Mouse (Mus musculus) limb, embryonic 11.5 days (tissue): ENCODE results near the gene Efnb2. TPM values are rescaled to one million over a fixed set of nuclear protein-coding genes. Genes with fewer than 3 reads are reported as not detected.

Experiments
- ATAC-seq: fragments of 200-750 bp; cut with Nextera tagmentation; 2 replicates; pipeline ENCODE4 v1.8.0; 2017; ENCODE audit warnings: low read depth; ENCODE audit not compliant: insufficient number of reproducible peaks, low FRiP score, low TSS enrichment
- DNase-seq: peaks from one replicate; pipeline ENCODE4 v3.0.0-alpha.2; 2015; ENCODE audit warnings: low spot score
- H3K27ac ChIP-seq: fragments of 300-500 bp; sonication (generic); replicated peaks from 2 replicates; pipeline ENCODE4 v1.5.1; 2014; ENCODE audit warnings: low read depth, mild to moderate bottlenecking, low read length
- H3K27me3 ChIP-seq: fragments of 300-500 bp; sonication (generic); 2 replicates; pipeline ENCODE4 v1.6.1; 2014; ENCODE audit warnings: mild to moderate bottlenecking, low read length, mixed read lengths; ENCODE audit not compliant: control insufficient read depth, insufficient read depth
- H3K36me3 ChIP-seq: fragments of 300-500 bp; sonication (generic); 2 replicates; pipeline ENCODE4 v1.6.1; 2014; ENCODE audit warnings: mild to moderate bottlenecking, low read length, moderate library complexity, mixed read lengths; ENCODE audit not compliant: control insufficient read depth, insufficient read depth
- H3K4me1 ChIP-seq: fragments of 300-500 bp; sonication (generic); 2 replicates; pipeline ENCODE4 v1.6.1; 2014; ENCODE audit warnings: low read length, mixed read lengths; ENCODE audit not compliant: control insufficient read depth, insufficient read depth
- H3K4me2 ChIP-seq: fragments of 300-500 bp; sonication (generic); 2 replicates; pipeline ENCODE4 v1.6.1; 2014; ENCODE audit warnings: low read depth, mild to moderate bottlenecking, moderate library complexity; ENCODE audit not compliant: severe bottlenecking
- H3K4me3 ChIP-seq: fragments of 300-500 bp; sonication (generic); 2 replicates; pipeline ENCODE4 v1.5.1; 2014; ENCODE audit warnings: low read depth, low read length
- H3K9ac ChIP-seq: fragments of 300-500 bp; sonication (generic); 2 replicates; pipeline ENCODE4 v1.6.1; 2014; ENCODE audit warnings: mild to moderate bottlenecking, low read length
- H3K9me3 ChIP-seq: fragments of 300-500 bp; sonication (generic); 2 replicates; pipeline ENCODE4 v1.6.1; 2016; ENCODE audit warnings: low read length; ENCODE audit not compliant: control insufficient read depth
- WGBS: fragments of 180-500 bp; shearing (Covaris S2); extraction: QIAGEN DNeasy Blood & Tissue Kit; methylation state at CpG from one replicate; pipeline ENCODE4 v1.1.7; 2014; 5-methylcytosine and 5-hydroxymethylcytosine counted together
- polyA plus RNA-seq: library from polyadenylated mRNA; unstranded; fragments of >200 nt; fragmentation: Nextera tagmentation; extraction: Ambion mirVana; gene quantifications from 2 replicates; pipeline ENCODE4 v1.2.1, GENCODE M21; 2014

Gene Efnb2
- polyA plus RNA-seq, 1 experiment from 2014 or later = 26.3 TPM

DNA sequence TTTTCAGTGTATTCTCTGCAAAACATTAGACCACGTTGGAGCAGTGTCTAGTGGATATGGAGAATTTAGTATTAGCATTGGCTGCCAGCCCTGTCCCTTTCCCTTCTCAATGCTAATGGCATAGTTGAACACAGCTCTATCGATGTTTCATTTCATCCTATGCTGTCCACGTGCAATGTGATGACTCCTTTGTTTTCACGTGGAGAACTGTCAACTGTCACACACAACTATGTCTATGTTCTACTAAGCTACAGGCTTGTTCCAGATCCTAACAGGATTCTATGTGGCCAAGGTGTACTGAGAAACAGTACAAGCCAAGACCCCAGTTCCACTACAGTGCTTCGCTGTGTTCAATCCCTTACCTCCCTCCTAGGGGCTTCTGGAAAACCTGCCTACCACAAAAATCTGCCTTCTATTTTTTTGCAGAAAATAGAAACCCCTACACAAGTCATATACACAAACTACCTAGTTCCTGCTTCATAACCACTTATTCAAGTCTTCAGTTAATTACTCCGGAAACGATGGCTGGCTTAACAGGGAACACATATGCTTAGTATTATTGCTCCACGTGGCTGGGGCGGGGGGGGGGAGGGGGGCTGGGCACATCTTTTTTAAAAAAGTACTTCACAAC lies 27.9 kb upstream of the Efnb2 start:
- WGBS = 15% methylated on average over 9 of the region's 9 CpGs
- Histone ChIP-seq H3K27me3 (no peaks in the 10 kb centered on the region), H3K27ac (no peak overlapping the region), H3K9me3 (no peaks in the 10 kb centered on the region), H3K4me2 (peak overlapping the region; percentile 76), H3K4me3 (peak overlapping the region; percentile 67), H3K9ac (peak overlapping the region; percentile 99), H3K4me1 (peaks cover 15% of the 10 kb centered on the region), H3K36me3 (no peaks in the 10 kb centered on the region)
- DNase-seq = no peak
- 0 out of 2 replicates have a peak, but pooled peaks have one; percentile 19 for ATAC-seq

- Histone ChIP-seq H3K4me2 (no peak overlapping the region), H3K9me3 (no peaks in the 10 kb centered on the region), H3K27ac (no peak overlapping the region), H3K36me3 (peaks cover 5% of the 10 kb centered on the region; the same call in 1 of the 2 replicates), H3K4me1 (peaks cover 15% of the 10 kb centered on the region), H3K4me3 (no peak overlapping the region), H3K9ac (no peak overlapping the region), H3K27me3 (no peaks in the 10 kb centered on the region)
- WGBS = 85% methylated on average over 2 of the region's 2 CpGs
- ATAC-seq (no peak), DNase-seq (no peak)
Observed at GRCm38 (mm10) chr8:8685517-8685916, 24.5 kb upstream of the Efnb2 start.

DNA sequence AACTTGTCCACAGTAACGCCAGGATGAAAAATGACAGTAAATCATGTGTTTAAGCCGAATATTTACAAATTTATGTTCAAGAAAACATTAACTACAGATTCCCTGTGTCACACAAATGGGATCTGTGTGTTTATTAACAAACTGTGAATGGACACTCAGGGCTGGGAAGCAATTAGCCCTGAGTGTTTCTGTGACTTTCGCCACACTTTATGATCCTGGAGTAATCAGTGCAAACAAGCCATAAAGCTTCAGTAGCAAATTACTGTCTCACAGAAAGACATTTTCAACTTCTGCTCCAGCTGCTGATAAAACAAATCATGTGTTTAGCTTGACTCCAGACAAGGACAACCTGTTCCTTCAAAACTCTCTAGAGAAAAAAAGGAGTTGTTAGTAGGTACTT lies 21.7 kb upstream of the Efnb2 start:
- Histone ChIP-seq H3K27me3 (no peaks in the 10 kb centered on the region), H3K4me2 (no peak overlapping the region), H3K4me1 (peaks cover 2% of the 10 kb centered on the region; the same call in 1 of the 2 replicates), H3K9me3 (no peaks in the 10 kb centered on the region), H3K27ac (no peak overlapping the region), H3K36me3 (peaks cover 11% of the 10 kb centered on the region; the same call in 1 of the 2 replicates), H3K4me3 (no peak overlapping the region), H3K9ac (no peak overlapping the region)
- 71% methylated on average over 3 of the region's 3 CpGs for WGBS
- DNase-seq (no peak), ATAC-seq (no peak)

DNA sequence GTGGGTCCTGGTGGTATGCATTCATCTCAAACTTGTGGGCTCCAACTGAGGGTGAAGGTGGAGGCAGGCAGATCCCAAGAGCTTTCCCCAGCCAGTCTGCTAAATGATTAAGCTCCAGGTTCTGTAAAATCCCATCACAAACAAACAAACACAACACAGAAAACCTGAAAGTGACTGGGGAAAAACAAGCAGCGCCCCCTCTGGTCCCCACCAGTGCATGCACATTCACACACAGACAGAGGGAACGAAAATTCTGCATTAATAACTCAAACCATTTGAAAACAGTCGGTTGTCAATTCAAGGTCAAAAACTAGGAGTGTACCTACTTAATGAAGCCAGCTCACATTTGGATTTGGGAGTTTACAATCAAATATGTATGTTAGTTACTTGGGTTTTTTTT lies 17.2 kb upstream of the Efnb2 start:
- no peak for DNase-seq
- Histone ChIP-seq H3K36me3 (peaks cover 12% of the 10 kb centered on the region; the same call in 1 of the 2 replicates), H3K9me3 (no peaks in the 10 kb centered on the region), H3K27me3 (no peaks in the 10 kb centered on the region), H3K4me1 (no peaks in the 10 kb centered on the region), H3K9ac (no peak overlapping the region), H3K4me3 (no peak overlapping the region), H3K4me2 (no peak overlapping the region), H3K27ac (no peak overlapping the region)
- WGBS = 86% methylated on average over 3 of the region's 3 CpGs
- ATAC-seq = no peak

DNA sequence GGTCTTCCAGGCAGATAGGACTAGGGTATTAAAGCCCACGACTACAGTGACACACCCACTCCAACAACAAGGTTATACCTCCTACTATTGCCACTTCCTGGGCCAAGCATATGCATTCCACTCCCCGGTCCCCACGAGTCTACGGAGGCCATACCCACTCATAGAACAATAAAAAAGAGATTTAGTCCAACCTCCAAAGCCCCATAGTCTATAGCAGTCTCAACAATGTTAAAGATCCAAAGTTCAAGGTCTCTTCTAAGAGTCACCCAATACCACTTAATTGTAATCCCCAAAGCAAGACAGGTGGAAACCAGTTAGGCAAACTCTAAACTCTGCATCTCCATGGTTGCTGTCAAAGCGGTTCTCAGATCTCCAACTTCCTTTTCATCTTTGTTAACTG lies 13.8 kb upstream of the Efnb2 start:
- DNase-seq (no peak), ATAC-seq (no peak)
- Histone ChIP-seq H3K36me3 (peaks cover 5% of the 10 kb centered on the region; the same call in 1 of the 2 replicates), H3K27me3 (no peaks in the 10 kb centered on the region), H3K9ac (no peak overlapping the region), H3K4me1 (no peaks in the 10 kb centered on the region), H3K4me2 (no peak overlapping the region), H3K4me3 (no peak overlapping the region), H3K9me3 (no peaks in the 10 kb centered on the region), H3K27ac (no peak overlapping the region)
- 88% methylated on average over 5 of the region's 5 CpGs for WGBS

DNA sequence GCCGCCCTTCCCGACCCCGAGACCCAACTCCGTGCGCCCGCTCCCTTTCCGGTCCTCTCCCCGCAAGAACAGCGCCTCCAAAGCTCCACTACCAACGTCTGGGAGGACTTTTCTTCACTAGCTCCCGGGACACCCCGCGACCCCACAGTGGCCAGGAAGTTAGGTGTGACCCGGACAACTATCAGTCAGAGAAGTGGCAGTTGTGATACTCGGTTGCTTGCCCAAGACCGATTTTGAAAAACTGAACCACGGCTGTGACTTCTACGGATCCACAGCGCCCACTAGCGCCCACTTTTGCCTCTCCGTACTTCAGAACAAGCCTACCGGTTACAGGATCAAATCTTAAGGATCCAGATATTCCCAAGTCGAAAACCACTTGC lies 707 bp upstream of the Efnb2 start:
- peak overlapping the region; percentile 52 for H3K27ac ChIP-seq
- ATAC-seq (no peak; the same call in 1 of the 2 replicates), DNase-seq (peak; percentile 97)
- H3K9me3 ChIP-seq = no peaks in the 10 kb centered on the region
- peak overlapping the region; percentile 94 for H3K9ac ChIP-seq
- H3K4me3 ChIP-seq = peak overlapping the region; percentile 58
- WGBS = under 1% methylated on average over 23 of the region's 23 CpGs
- peak overlapping the region; percentile 90 for H3K4me2 ChIP-seq
- peaks cover 2% of the 10 kb centered on the region; the same call in 1 of the 2 replicates for H3K36me3 ChIP-seq
- H3K27me3 ChIP-seq = no peaks in the 10 kb centered on the region
- H3K4me1 ChIP-seq = no peaks in the 10 kb centered on the region

DNA sequence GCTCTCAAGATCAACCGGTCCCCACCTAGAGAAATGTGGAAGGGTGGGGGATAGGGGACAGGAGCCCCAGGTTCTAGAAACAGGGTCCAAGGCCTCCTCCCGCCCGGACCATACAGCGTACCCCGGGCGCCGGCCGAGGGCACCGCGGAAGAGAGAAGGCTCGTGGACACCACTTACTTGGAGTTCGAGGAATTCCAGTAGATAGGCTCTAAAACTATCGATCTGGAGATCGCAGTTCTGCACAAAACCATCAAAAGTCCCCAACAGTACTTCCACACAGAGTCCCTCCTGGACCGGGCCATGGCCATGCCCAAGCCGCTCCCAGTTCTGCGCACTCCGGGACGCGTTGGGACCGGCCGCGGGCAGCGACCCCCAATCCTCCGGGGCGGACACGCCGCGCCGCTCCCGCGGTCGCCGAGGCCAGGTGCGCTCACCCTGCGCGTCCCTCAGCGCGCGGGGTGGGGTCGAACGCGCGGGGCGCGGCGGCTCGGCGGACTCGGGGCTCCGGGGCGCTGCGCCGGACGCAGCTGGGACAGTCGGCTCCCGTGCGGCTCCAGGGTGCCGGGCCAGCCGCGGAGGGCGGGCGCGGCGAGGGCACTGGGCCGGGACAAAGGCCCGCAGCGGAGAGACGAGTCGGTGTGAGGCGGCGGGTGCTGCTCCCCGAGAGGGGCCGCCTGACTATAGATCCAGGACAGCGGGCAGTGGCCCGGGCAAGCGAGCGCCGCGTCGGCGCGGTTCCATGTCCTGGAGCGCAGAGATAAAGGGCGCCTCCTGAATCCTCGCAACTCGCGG lies 539 bp downstream of the Efnb2 start:
- DNase-seq (no peak), ATAC-seq (no peak; the same call in 1 of the 2 replicates)
- H3K4me1 ChIP-seq = 0 out of 2 replicates have a peak, but pooled peaks cover 2% of the 10 kb centered on the region
- under 1% methylated on average over 80 of the region's 88 CpGs for WGBS
- peak overlapping the region; percentile 80 for H3K27ac ChIP-seq
- H3K4me2 ChIP-seq = peak overlapping the region; percentile 90
- H3K36me3 ChIP-seq = peaks cover 2% of the 10 kb centered on the region; the same call in 1 of the 2 replicates
- H3K27me3 ChIP-seq = no peaks in the 10 kb centered on the region
- H3K9me3 ChIP-seq = no peaks in the 10 kb centered on the region
- peak overlapping the region; percentile 94 for H3K9ac ChIP-seq
- H3K4me3 ChIP-seq = peak overlapping the region; percentile 58

GRCm38 (mm10) chr8:8659503-8660306 lies 1.3 kb downstream of the Efnb2 start:
- Histone ChIP-seq H3K9me3 (no peaks in the 10 kb centered on the region), H3K9ac (peak overlapping the region; percentile 94), H3K4me1 (0 out of 2 replicates have a peak, but pooled peaks cover 3% of the 10 kb centered on the region), H3K27ac (peak overlapping the region; percentile 80), H3K36me3 (peaks cover 2% of the 10 kb centered on the region; the same call in 1 of the 2 replicates), H3K27me3 (no peaks in the 10 kb centered on the region), H3K4me2 (peak overlapping the region; percentile 90), H3K4me3 (peak overlapping the region; percentile 58)
- DNase-seq = peak; percentile 72
- under 1% methylated on average over 53 of the region's 53 CpGs for WGBS
- no peak for ATAC-seq
